16 mouse cellular contexts compared by ENCODE assay signal in genomic region chr1:40109736-40110135, GRCm38 (mm10). TPM values are rescaled to one million over a fixed set of nuclear protein-coding genes. Genes with fewer than 3 reads are reported as not detected.
"Had no signal": no experiment of that assay in that cellular context is flagged by ENCODE, and none has a peak within 500 bp of the region (broad histone marks: within the 10 kb centered on the region; RNA-seq: fewer than 3 reads in every experiment).

No protein-coding gene starts in this region.

- H3K4me1 ChIP-seq: liver, embryonic 13.5 days; lung, embryonic 15.5 days; midbrain, embryonic 13.5 days had no signal

- H3K4me2 ChIP-seq: limb, embryonic 12.5 days; liver, embryonic 13.5 days; lung, embryonic 15.5 days; midbrain, embryonic 13.5 days had no signal

- ATAC-seq: liver, postnatal 0 days; midbrain, embryonic 13.5 days had no signal

- H3K36me3 ChIP-seq: limb, embryonic 12.5 days; liver, embryonic 13.5 days; lung, embryonic 15.5 days; midbrain, embryonic 13.5 days had no signal

- H3K27me3 ChIP-seq: limb, embryonic 12.5 days; liver, embryonic 13.5 days; lung, embryonic 15.5 days; midbrain, embryonic 13.5 days had no signal

- H3K9me3 ChIP-seq: limb, embryonic 12.5 days; liver, embryonic 13.5 days; lung, embryonic 15.5 days; midbrain, embryonic 13.5 days had no signal

- H3K4me3 ChIP-seq: limb, embryonic 12.5 days; liver, embryonic 13.5 days; lung, embryonic 15.5 days; midbrain, embryonic 13.5 days had no signal

- DNase-seq: kidney, postnatal 36 days; layer of hippocampus, adult 9-11 months; layer of hippocampus, postnatal 36 days; liver; liver, embryonic 13.5 days; liver, postnatal 0 days; right cerebral cortex, adult 18-20 months; spleen, adult 18-20 months; thymus, postnatal 4 days had no signal

- H3K27ac ChIP-seq: kidney, postnatal 0 days; limb, embryonic 12.5 days; liver, embryonic 13.5 days; lung, embryonic 15.5 days; midbrain, embryonic 13.5 days had no signal

- H3K9ac ChIP-seq: limb, embryonic 12.5 days; liver, embryonic 13.5 days; liver, postnatal 0 days; lung, embryonic 15.5 days; midbrain, embryonic 13.5 days had no signal

RNA-seq across cellular contexts. Expression of gene Il1r2, which starts 35.9 kb away (rescaled TPM):
- total RNA-seq: layer of hippocampus, adult 18-20 months; layer of hippocampus, postnatal 36 days; left cerebral cortex, postnatal 25 days; midbrain, postnatal 0 days had no signal
